20 mouse cellular contexts compared by ENCODE assay signal in genomic region chr17:13777676-13778075, GRCm38 (mm10). TPM values are rescaled to one million over a fixed set of nuclear protein-coding genes. Genes with fewer than 3 reads are reported as not detected.
"Had no signal": no experiment of that assay in that cellular context is flagged by ENCODE, and none has a peak within 500 bp of the region (broad histone marks: within the 10 kb centered on the region; RNA-seq: fewer than 3 reads in every experiment).

No protein-coding gene starts in this region.

- H3K9me3 ChIP-seq: liver, embryonic 15.5 days; lung, embryonic 15.5 days; megakaryocyte, embryonic 14.5 days; midbrain, embryonic 13.5 days; midbrain, embryonic 15.5 days; neural tube, embryonic 12.5 days; stomach, embryonic 15.5 days had no signal

- ATAC-seq: liver, postnatal 0 days; lung, postnatal 0 days; midbrain, embryonic 13.5 days; midbrain, embryonic 15.5 days had no signal

- H3K4me1 ChIP-seq: liver, embryonic 15.5 days; midbrain, embryonic 15.5 days; neural tube, embryonic 12.5 days; stomach, embryonic 15.5 days had no signal

- H3K4me3 ChIP-seq: liver, embryonic 15.5 days; lung, embryonic 15.5 days; megakaryocyte, embryonic 14.5 days; midbrain, embryonic 13.5 days; midbrain, embryonic 15.5 days; neural tube, embryonic 12.5 days; stomach, embryonic 15.5 days had no signal

- H3K27ac ChIP-seq: liver, embryonic 15.5 days; lung, embryonic 15.5 days; macrophage; midbrain, embryonic 13.5 days; midbrain, embryonic 15.5 days; neural tube, embryonic 12.5 days; stomach, embryonic 15.5 days; stomach, postnatal 0 days had no signal

- H3K4me2 ChIP-seq: liver, embryonic 15.5 days; lung, embryonic 15.5 days; midbrain, embryonic 13.5 days; midbrain, embryonic 15.5 days; neural tube, embryonic 12.5 days; stomach, embryonic 15.5 days had no signal

- DNase-seq: liver, postnatal 0 days; lung, adult 2 months; lung, postnatal 14 days; lung, postnatal 36 days; right cerebral cortex, postnatal 14 days; thymus, adult 2 months; thymus, postnatal 25 days; thymus, postnatal 4 days had no signal

- H3K27me3 ChIP-seq: liver, embryonic 15.5 days; lung, embryonic 15.5 days; megakaryocyte, embryonic 14.5 days; midbrain, embryonic 13.5 days; midbrain, embryonic 15.5 days; neural tube, embryonic 12.5 days; stomach, embryonic 15.5 days had no signal

- H3K9ac ChIP-seq: liver, embryonic 15.5 days; liver, postnatal 0 days; lung, embryonic 15.5 days; midbrain, embryonic 13.5 days; midbrain, embryonic 15.5 days; neural tube, embryonic 12.5 days; stomach, embryonic 15.5 days had no signal

- H3K36me3 ChIP-seq: liver, embryonic 15.5 days; lung, embryonic 15.5 days; midbrain, embryonic 13.5 days; midbrain, embryonic 15.5 days; neural tube, embryonic 12.5 days; stomach, embryonic 15.5 days had no signal

RNA-seq across cellular contexts. Expression of gene Tcte2, which starts 16.1 kb away (rescaled TPM):
- total RNA-seq: monocyte, adult 5-6 weeks; neutrophil, adult 5-6 weeks had no signal
- polyA plus RNA-seq: macrophage had no signal
